Mouse (Mus musculus): ENCODE data around the gene Vmn2r27. TPM values are rescaled to one million over a fixed set of nuclear protein-coding genes. Genes with fewer than 3 reads are reported as not detected.

The Vmn2r27 gene
- polyA plus RNA-seq, 1 experiment from 2014 or later: not detected

DNA sequence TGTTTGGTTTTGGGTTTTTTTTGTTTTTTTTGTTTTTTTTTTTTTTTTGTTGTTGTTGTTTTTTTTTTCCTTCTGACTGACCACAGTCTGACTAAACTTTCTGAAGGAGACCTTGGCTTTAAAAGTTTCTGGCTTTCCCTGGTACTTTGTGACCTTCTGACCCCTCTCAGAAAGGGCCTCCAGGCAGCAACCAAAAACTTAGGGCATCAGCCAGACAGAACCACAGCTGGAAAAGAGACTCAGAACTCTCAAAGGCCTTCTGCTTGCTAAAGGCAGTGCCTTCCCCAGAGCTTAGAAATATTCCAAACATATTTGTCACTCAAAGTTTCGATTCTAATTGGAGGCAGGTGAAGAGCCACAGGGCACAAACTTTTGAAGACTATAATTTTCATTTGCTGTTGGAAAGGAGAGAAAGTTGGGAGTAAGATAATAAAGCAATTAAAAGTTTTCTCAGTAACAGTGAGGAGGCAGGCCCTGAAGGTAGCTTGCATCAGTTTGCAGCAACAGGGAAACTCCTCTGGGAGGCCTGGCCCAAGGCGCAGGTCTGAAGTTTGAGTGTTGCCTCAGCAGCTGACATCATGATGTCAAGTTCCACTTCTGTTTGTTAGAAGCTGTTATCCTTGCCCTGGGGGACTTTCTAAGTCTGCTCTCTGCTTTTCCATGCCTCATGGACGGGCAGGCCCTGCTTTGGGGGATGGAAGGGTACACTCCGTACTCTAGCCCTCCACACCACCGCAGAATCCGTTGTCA is 24.2 kb upstream of the Vmn2r27 start:
- no peak overlapping the region for H3K4me2 ChIP-seq (replicated peaks; ENCODE audit: low read depth)
- no peak overlapping the region for H3K9ac ChIP-seq (ENCODE audit: low read length)
- H3K36me3 ChIP-seq (ENCODE audit: control insufficient read depth, insufficient read depth, low read length): no peaks in the 10 kb centered on the region
- no peak for DNase-seq (ENCODE audit: low spot score)
- no peak overlapping the region for H3K27ac ChIP-seq (replicated peaks)
- no peaks in the 10 kb centered on the region for H3K27me3 ChIP-seq (ENCODE audit: control insufficient read depth, insufficient read depth, low read length)
- TF ChIP-seq CTCF (IDR thresholded peaks at IDR 0.05; ENCODE audit: low read depth) (no peak), EP300 (optimal IDR thresholded peaks at IDR 0.05) (no peak)
- H3K4me1 ChIP-seq (replicated peaks; ENCODE audit: control insufficient read depth, insufficient read depth): no peaks in the 10 kb centered on the region
- H3K9me3 ChIP-seq (ENCODE audit: control insufficient read depth, low read length): no peaks in the 10 kb centered on the region
- no peak for ATAC-seq (ENCODE audit: low FRiP score, low TSS enrichment)
- H3K4me3 ChIP-seq (ENCODE audit: low read depth, low read length): no peak overlapping the region
- WGBS: 76% methylated on average over 6 of the region's 6 CpGs

DNA sequence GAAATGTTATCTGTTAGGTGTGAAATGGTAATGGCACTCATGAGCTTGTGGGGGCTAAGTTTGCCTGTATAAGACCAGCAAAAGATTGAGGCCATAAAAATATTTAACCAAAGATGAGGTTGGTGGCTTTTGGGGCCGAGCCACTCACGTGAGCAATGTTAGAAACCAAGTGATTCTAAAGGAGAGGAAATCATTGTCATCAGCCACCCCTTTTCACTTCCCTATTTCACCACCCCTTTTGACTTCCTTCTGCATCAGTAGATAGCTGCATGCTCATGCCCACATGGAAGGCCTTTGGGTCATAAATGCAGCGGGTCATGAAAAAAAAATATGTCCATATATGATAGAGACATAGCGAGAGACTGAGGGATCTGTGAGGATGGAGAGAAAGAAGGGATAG is 29.5 kb downstream of the Vmn2r27 start:
- no peak overlapping the region for H3K9ac ChIP-seq (ENCODE audit: low read length)
- no peak for ATAC-seq (ENCODE audit: low FRiP score, low TSS enrichment)
- TF ChIP-seq CTCF (IDR thresholded peaks at IDR 0.05; ENCODE audit: low read depth): no peak
- no peak for TF ChIP-seq EP300 (optimal IDR thresholded peaks at IDR 0.05)
- H3K27me3 ChIP-seq (ENCODE audit: control insufficient read depth, insufficient read depth, low read length): no peaks in the 10 kb centered on the region
- DNase-seq (ENCODE audit: low spot score): no peak
- H3K4me2 ChIP-seq (replicated peaks; ENCODE audit: low read depth): no peak overlapping the region
- 82% methylated on average over 4 of the region's 4 CpGs for WGBS
- no peak overlapping the region for H3K27ac ChIP-seq (replicated peaks)
- no peaks in the 10 kb centered on the region for H3K4me1 ChIP-seq (replicated peaks; ENCODE audit: control insufficient read depth, insufficient read depth)
- H3K36me3 ChIP-seq (ENCODE audit: control insufficient read depth, insufficient read depth, low read length): no peaks in the 10 kb centered on the region
- H3K9me3 ChIP-seq (ENCODE audit: control insufficient read depth, low read length): no peaks in the 10 kb centered on the region
- no peak overlapping the region for H3K4me3 ChIP-seq (ENCODE audit: low read depth, low read length)

DNA sequence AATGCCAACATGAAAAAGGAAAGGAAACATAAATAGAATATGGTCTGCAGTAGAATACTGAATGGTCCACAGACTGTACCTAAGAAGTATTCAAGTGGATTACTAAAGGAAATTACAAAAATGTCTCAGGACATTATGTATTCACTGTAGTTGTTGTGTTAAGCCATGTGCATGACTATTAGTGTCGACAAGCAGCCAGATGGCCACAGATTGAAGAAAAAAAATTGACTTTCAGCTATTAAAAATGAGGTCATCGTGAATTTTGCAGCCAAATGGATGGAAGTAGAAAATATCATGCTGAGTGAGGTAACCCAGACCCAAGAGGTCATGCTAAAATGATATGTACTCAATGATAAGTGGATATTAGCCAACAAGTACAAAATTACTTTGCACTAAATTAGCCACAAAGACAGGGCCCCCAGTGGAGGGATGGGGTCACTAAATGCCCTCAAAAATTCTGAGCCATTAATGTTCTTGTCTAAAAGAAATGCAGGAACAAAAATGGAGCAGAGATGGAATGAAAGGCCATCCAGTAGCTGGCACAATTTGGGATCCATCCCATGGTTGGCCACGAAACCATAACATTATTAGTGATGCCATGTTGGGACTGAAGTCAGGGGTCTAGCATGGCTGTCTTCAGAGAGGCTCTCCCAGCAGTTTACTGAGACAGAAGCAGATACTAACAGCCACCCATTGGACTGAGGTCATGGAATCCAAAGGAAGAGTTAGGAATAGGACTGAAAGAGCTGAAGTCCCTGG is 63.0 kb downstream of the Vmn2r27 start:
- DNase-seq (ENCODE audit: low spot score): no peak
- Histone ChIP-seq H3K9ac (ENCODE audit: low read length) (no peak overlapping the region), H3K27me3 (ENCODE audit: control insufficient read depth, insufficient read depth, low read length) (no peaks in the 10 kb centered on the region), H3K4me3 (ENCODE audit: low read depth, low read length) (no peak overlapping the region), H3K36me3 (ENCODE audit: control insufficient read depth, insufficient read depth, low read length) (no peaks in the 10 kb centered on the region), H3K4me1 (replicated peaks; ENCODE audit: control insufficient read depth, insufficient read depth) (no peaks in the 10 kb centered on the region), H3K27ac (replicated peaks) (no peak overlapping the region), H3K4me2 (replicated peaks; ENCODE audit: low read depth) (no peak overlapping the region), H3K9me3 (ENCODE audit: control insufficient read depth, low read length) (no peaks in the 10 kb centered on the region)
- TF ChIP-seq EP300 (optimal IDR thresholded peaks at IDR 0.05) (no peak), CTCF (IDR thresholded peaks at IDR 0.05; ENCODE audit: low read depth) (no peak)
- ATAC-seq (ENCODE audit: low FRiP score, low TSS enrichment): no peak
- WGBS: 57% methylated on average over 3 of the region's 3 CpGs

DNA sequence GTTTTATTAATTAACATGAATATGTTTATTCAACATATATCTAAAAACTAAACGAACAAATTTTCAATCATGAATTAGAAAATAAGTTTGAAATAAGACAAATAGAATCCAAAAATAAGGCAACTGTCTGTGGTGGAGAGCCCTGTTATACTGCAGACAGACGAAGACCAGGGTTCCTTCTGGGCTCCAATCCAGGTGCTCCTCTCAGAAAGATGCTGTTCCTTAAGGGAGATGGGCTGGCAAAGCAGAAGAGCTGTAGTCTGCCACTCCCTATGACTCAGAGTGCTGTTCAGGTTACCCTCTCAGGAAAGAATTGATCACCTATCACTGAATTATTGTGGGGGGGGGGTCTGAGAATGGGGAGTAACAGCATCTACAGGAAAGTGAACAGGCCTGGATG is 65.1 kb downstream of the Vmn2r27 start:
- H3K9ac ChIP-seq (ENCODE audit: low read length): no peak overlapping the region
- no peaks in the 10 kb centered on the region for H3K36me3 ChIP-seq (ENCODE audit: control insufficient read depth, insufficient read depth, low read length)
- H3K9me3 ChIP-seq (ENCODE audit: control insufficient read depth, low read length): no peaks in the 10 kb centered on the region
- no peak for ATAC-seq (ENCODE audit: low FRiP score, low TSS enrichment)
- H3K4me3 ChIP-seq (ENCODE audit: low read depth, low read length): no peak overlapping the region
- TF ChIP-seq EP300 (optimal IDR thresholded peaks at IDR 0.05) (no peak), CTCF (IDR thresholded peaks at IDR 0.05; ENCODE audit: low read depth) (no peak)
- no peaks in the 10 kb centered on the region for H3K4me1 ChIP-seq (replicated peaks; ENCODE audit: control insufficient read depth, insufficient read depth)
- WGBS: 68% methylated on average over 2 of the region's 2 CpGs
- H3K27ac ChIP-seq (replicated peaks): no peak overlapping the region
- H3K27me3 ChIP-seq (ENCODE audit: control insufficient read depth, insufficient read depth, low read length): no peaks in the 10 kb centered on the region
- DNase-seq (ENCODE audit: low spot score): no peak
- H3K4me2 ChIP-seq (replicated peaks; ENCODE audit: low read depth): no peak overlapping the region

DNA sequence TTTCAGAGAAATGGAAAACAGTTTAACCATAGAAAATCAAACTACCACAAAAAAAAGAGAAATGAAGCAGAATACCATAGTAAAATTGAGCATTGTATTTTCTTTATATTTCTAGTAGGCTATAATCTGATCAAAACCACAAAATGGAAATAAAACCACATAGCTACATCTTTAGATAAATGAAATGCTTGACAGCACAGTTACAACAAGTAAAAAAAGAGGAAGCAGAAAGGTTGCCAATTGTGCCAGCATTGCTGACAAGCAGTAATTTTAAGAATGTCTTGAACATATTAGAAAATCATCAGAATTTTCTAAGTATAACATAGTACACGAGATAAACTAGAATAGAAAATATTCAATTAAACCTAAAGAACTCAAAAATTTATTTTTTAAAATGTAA is 81.8 kb downstream of the Vmn2r27 start:
- DNase-seq (ENCODE audit: low spot score): no peak
- no peak for TF ChIP-seq EP300 (optimal IDR thresholded peaks at IDR 0.05)
- TF ChIP-seq CTCF (IDR thresholded peaks at IDR 0.05; ENCODE audit: low read depth): no peak
- Histone ChIP-seq H3K36me3 (ENCODE audit: control insufficient read depth, insufficient read depth, low read length) (no peaks in the 10 kb centered on the region), H3K27ac (replicated peaks) (no peak overlapping the region), H3K9me3 (ENCODE audit: control insufficient read depth, low read length) (no peaks in the 10 kb centered on the region), H3K27me3 (ENCODE audit: control insufficient read depth, insufficient read depth, low read length) (no peaks in the 10 kb centered on the region), H3K4me1 (replicated peaks; ENCODE audit: control insufficient read depth, insufficient read depth) (no peaks in the 10 kb centered on the region), H3K4me3 (ENCODE audit: low read depth, low read length) (no peak overlapping the region), H3K9ac (ENCODE audit: low read length) (no peak overlapping the region), H3K4me2 (replicated peaks; ENCODE audit: low read depth) (no peak overlapping the region)
- no peak for ATAC-seq (ENCODE audit: low FRiP score, low TSS enrichment)
- 34% methylated on average over 1 of the region's 1 CpGs for WGBS

Other genes starting within 250 kb of the Vmn2r27 start
- not detected in 2 replicates for gene Vmn2r26, start 207.3 kb downstream of the Vmn2r27 start, polyA plus RNA-seq (2015; fragmentation: Nextera tagmentation; extraction: Ambion mirVana)
- 1.4 and 1.6 TPM in 2 replicates for gene Cd163, start 72.8 kb upstream of the Vmn2r27 start, polyA plus RNA-seq (2015; fragmentation: Nextera tagmentation; extraction: Ambion mirVana)
- gene Pex5, start 183.2 kb upstream of the Vmn2r27 start, polyA plus RNA-seq (2015; fragmentation: Nextera tagmentation; extraction: Ambion mirVana): 18.6 and 19.9 TPM in 2 replicates
- 1.2 and 1.5 TPM in 2 replicates for gene Clstn3, start 232.9 kb upstream of the Vmn2r27 start, polyA plus RNA-seq (2015; fragmentation: Nextera tagmentation; extraction: Ambion mirVana)